Mouse (Mus musculus) G1E (cell line): ENCODE data around the gene Mknk2.

Experiments
- CTCF ChIP-seq: IDR thresholded peaks from 2 replicates; pipeline ENCODE4 v1.5.1; 2012; ENCODE audit warnings: low read depth, low read length, inconsistent platforms, mixed read lengths
- GATA2 ChIP-seq: IDR thresholded peaks from 2 replicates; pipeline ENCODE4 v1.6.1; 2012; ENCODE audit warnings: low read depth, low read length, inconsistent platforms, borderline replicate concordance

GRCm38 (mm10) chr10:80697393-80697787 lies 19.5 kb upstream of the Mknk2 start:
- TF ChIP-seq GATA2 (no peak), CTCF (no peak)
